Mouse (Mus musculus) kidney, postnatal 0 days (tissue): Measurements from ENCODE around the gene Abhd2. TPM values are rescaled to one million over a fixed set of nuclear protein-coding genes. Genes with fewer than 3 reads are reported as not detected.

Experiments
- ATAC-seq: fragments of 200-750 bp; cut with Nextera tagmentation; replicated peaks from 2 replicates; pipeline ENCODE4 v1.8.0; 2017; ENCODE audit warnings: low read depth, moderate number of reproducible peaks, moderate TSS enrichment, moderate library complexity; ENCODE audit not compliant: low FRiP score
- DNase-seq: peaks from one replicate; pipeline ENCODE4 v3.0.0-alpha.2; 2016; ENCODE audit warnings: low spot score
- H3K27ac ChIP-seq: fragments of 300-500 bp; sonication (generic); 2 replicates; pipeline ENCODE4 v1.5.1; 2014; ENCODE audit warnings: mild to moderate bottlenecking
- H3K27me3 ChIP-seq: fragments of 300-500 bp; sonication (generic); 2 replicates; pipeline ENCODE4 v1.6.1; 2014; ENCODE audit warnings: low read length, mixed read lengths; ENCODE audit not compliant: insufficient read depth
- H3K36me3 ChIP-seq: fragments of 300-500 bp; sonication (generic); 2 replicates; pipeline ENCODE4 v1.6.1; 2014; ENCODE audit warnings: low read length, mixed read lengths; ENCODE audit not compliant: insufficient read depth
- H3K4me1 ChIP-seq: fragments of 300-500 bp; sonication (generic); replicated peaks from 2 replicates; pipeline ENCODE4 v1.6.1; 2014; ENCODE audit warnings: antibody characterized with exemption, low read length, mixed read lengths; ENCODE audit not compliant: insufficient read depth
- H3K4me2 ChIP-seq: fragments of 300-500 bp; sonication (generic); 2 replicates; pipeline ENCODE4 v1.6.1; 2014; ENCODE audit warnings: mild to moderate bottlenecking, low read length, moderate library complexity, mixed read lengths
- H3K4me3 ChIP-seq: fragments of 300-500 bp; sonication (generic); replicated peaks from 2 replicates; pipeline ENCODE4 v1.5.1; 2014; ENCODE audit warnings: low read depth, low read length
- H3K9ac ChIP-seq: fragments of 300-500 bp; sonication (generic); 2 replicates; pipeline ENCODE4 v1.6.1; 2014; ENCODE audit warnings: low read depth, low read length
- H3K9me3 ChIP-seq: fragments of 300-500 bp; sonication (generic); replicated peaks from 2 replicates; pipeline ENCODE4 v1.6.1; 2016; ENCODE audit warnings: low read length, inconsistent platforms, mixed read lengths
- CTCF ChIP-seq: IDR thresholded peaks from 2 replicates; pipeline ENCODE4 v1.5.1; 2016; ENCODE audit warnings: antibody characterized with exemption, low read depth, mild to moderate bottlenecking, moderate library complexity
- WGBS: fragments of 180-500 bp; shearing (Covaris S2); extraction: QIAGEN DNeasy Blood & Tissue Kit; methylation state at CpG from one replicate; pipeline ENCODE4 v1.1.7; 2014; 5-methylcytosine and 5-hydroxymethylcytosine counted together
- polyA plus RNA-seq: library from polyadenylated mRNA; unstranded; fragments of >200 nt; fragmentation: Nextera tagmentation; extraction: Ambion mirVana; gene quantifications from 2 replicates; pipeline ENCODE4 v1.2.1, GENCODE M21; 2015

Abhd2 gene
- polyA plus RNA-seq, 1 experiment from 2014 or later, result 17.6 TPM

- Histone ChIP-seq H3K36me3 (no peaks in the 10 kb centered on the region), H3K27me3 (no peaks in the 10 kb centered on the region), H3K4me3 (no peak overlapping the region), H3K9me3 (no peaks in the 10 kb centered on the region), H3K9ac (no peak overlapping the region), H3K4me1 (no peaks in the 10 kb centered on the region), H3K4me2 (no peak overlapping the region), H3K27ac (no peak overlapping the region)
- ATAC-seq (no peak), DNase-seq (no peak)
- WGBS, result 44% methylated on average over 7 of the region's 7 CpGs
- TF ChIP-seq CTCF, result no peak
Measured at GRCm38 (mm10) chr7:79247881-79248389, 25.1 kb upstream of the Abhd2 start.

GRCm38 (mm10) chr7:79249581-79249980 lies 23.4 kb upstream of the Abhd2 start:
- ATAC-seq, result no peak
- Histone ChIP-seq H3K4me1 (no peaks in the 10 kb centered on the region), H3K27me3 (no peaks in the 10 kb centered on the region), H3K9ac (no peak overlapping the region), H3K36me3 (no peaks in the 10 kb centered on the region), H3K9me3 (no peaks in the 10 kb centered on the region), H3K27ac (no peak overlapping the region), H3K4me3 (no peak overlapping the region), H3K4me2 (no peak overlapping the region)
- TF ChIP-seq CTCF, result no peak
- DNase-seq, result no peak
- WGBS, result 96% methylated on average over 2 of the region's 2 CpGs

GRCm38 (mm10) chr7:79254248-79254888 lies 18.6 kb upstream of the Abhd2 start:
- no peak overlapping the region for H3K4me3 ChIP-seq
- no peaks in the 10 kb centered on the region for H3K4me1 ChIP-seq
- DNase-seq (no peak), ATAC-seq (no peak)
- H3K27ac ChIP-seq, result no peak overlapping the region
- H3K4me2 ChIP-seq, result no peak overlapping the region
- H3K9ac ChIP-seq, result no peak overlapping the region
- no peaks in the 10 kb centered on the region for H3K36me3 ChIP-seq
- H3K9me3 ChIP-seq, result no peaks in the 10 kb centered on the region
- WGBS, result 83% methylated on average over 3 of the region's 3 CpGs
- H3K27me3 ChIP-seq, result no peaks in the 10 kb centered on the region
- TF ChIP-seq CTCF, result no peak

DNA sequence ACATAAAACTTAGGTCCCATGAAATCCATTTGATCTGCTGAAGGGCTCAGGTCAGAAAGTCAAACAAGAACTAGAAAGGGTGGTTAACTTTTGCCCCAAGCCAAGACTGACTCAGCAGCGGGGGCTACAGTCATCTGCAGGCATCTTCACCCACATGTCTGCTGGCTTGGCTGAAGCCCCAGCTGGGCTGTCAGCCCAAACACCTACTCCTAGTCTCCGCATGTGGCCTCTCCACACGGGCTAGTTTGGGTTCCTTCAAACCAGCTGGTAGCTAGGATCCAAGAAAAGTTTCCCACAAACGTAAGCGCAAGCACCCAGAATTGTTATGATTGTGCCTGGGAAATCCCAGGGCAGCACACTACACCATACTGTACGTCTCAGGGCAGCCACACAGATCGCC lies 17.6 kb upstream of the Abhd2 start:
- Histone ChIP-seq H3K36me3 (no peaks in the 10 kb centered on the region), H3K27ac (no peak overlapping the region), H3K4me1 (no peaks in the 10 kb centered on the region), H3K27me3 (no peaks in the 10 kb centered on the region), H3K9me3 (no peaks in the 10 kb centered on the region), H3K9ac (no peak overlapping the region), H3K4me2 (no peak overlapping the region), H3K4me3 (no peak overlapping the region)
- DNase-seq (no peak), ATAC-seq (no peak)
- 91% methylated on average over 7 of the region's 7 CpGs for WGBS
- TF ChIP-seq CTCF, result no peak

DNA sequence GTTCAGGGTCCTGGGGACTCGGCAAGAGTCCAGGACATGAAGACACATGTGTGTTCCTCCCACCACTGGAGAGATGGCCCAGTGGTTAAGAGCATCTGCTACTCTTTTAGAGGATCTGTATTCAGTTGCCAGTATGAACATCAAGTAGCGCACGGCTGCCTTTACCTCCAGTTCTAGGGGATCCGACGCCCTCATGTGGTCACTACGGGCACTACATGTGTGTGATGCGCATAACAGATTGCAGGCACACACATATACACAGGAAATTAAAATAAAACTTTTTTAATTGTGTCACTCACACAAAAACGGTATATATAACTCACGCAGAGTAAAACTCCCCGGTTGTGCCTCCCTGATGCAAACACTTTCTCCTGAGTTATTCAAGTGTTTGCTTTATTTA lies 17.2 kb upstream of the Abhd2 start:
- no peaks in the 10 kb centered on the region for H3K27me3 ChIP-seq
- no peaks in the 10 kb centered on the region for H3K36me3 ChIP-seq
- WGBS, result 90% methylated on average over 10 of the region's 10 CpGs
- no peak overlapping the region for H3K9ac ChIP-seq
- H3K9me3 ChIP-seq, result no peaks in the 10 kb centered on the region
- H3K4me3 ChIP-seq, result no peak overlapping the region
- H3K27ac ChIP-seq, result no peak overlapping the region
- DNase-seq (no peak), ATAC-seq (no peak)
- no peak overlapping the region for H3K4me2 ChIP-seq
- peak; percentile 7; the same call in 1 of the 2 replicates for TF ChIP-seq CTCF
- no peaks in the 10 kb centered on the region for H3K4me1 ChIP-seq

- TF ChIP-seq CTCF, result no peak
- no peak overlapping the region for H3K4me2 ChIP-seq
- no peaks in the 10 kb centered on the region for H3K4me1 ChIP-seq
- H3K27ac ChIP-seq, result no peak overlapping the region
- H3K27me3 ChIP-seq, result no peaks in the 10 kb centered on the region
- 82% methylated on average over 4 of the region's 4 CpGs for WGBS
- H3K4me3 ChIP-seq, result no peak overlapping the region
- no peaks in the 10 kb centered on the region for H3K36me3 ChIP-seq
- no peak for ATAC-seq
- no peak overlapping the region for H3K9ac ChIP-seq
- no peaks in the 10 kb centered on the region for H3K9me3 ChIP-seq
- DNase-seq, result no peak
Measured at GRCm38 (mm10) chr7:79256716-79257115, 16.3 kb upstream of the Abhd2 start.
